Mouse (Mus musculus) CD8-positive naive resting alpha-beta T cell, adult 2 months (primary cell): Measurements from ENCODE around the gene Cacnb3.

Experiments
- DNase-seq, 2 experiments: peaks; one replicate each; pipeline ENCODE4 v3.0.0; 2022; ENCODE audit warnings: low read depth in 2 of 2, low spot score in 2 of 2

Cacnb3 gene

GRCm38 (mm10) chr15:98609331-98610130 is 21.1 kb upstream of the Cacnb3 start, which contains the start of gene Adcy6:
Gene Adcy6, minus strand, starts transcription at chr15:98610076.
- peak; percentile 31 to 43 for DNase-seq

GRCm38 (mm10) chr15:98610131-98610633 is 20.5 kb upstream of the Cacnb3 start:
- no peak for DNase-seq

GRCm38 (mm10) chr15:98612229-98612628 is 18.4 kb upstream of the Cacnb3 start:
- DNase-seq = no peak

DNA sequence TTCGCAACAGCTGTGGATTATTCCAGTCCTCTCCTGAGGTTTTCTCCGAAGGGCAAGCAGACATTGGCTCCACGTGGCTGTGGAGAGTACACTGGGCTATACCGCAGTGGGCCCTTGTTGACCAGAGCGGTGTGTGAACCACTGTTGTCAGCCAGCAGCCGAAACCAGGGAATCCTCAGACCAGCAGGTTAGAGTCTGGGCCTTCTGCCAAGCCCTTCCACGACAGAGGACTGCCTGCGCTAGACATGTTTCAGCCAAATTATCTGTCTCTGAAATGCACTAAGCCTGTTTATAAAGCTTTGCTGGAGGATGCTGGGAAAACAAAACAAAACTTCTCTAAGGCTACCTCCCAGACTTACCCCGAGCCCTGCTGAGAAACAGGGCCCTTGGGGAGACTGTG is 16.1 kb upstream of the Cacnb3 start:
- no peak for DNase-seq

- DNase-seq = no peak
Measured at GRCm38 (mm10) chr15:98614971-98615370, 15.7 kb upstream of the Cacnb3 start.

GRCm38 (mm10) chr15:98615751-98616150 is 14.9 kb upstream of the Cacnb3 start:
- DNase-seq = no peak

GRCm38 (mm10) chr15:98616362-98617175 is 14.1 kb upstream of the Cacnb3 start:
- DNase-seq = no peak

GRCm38 (mm10) chr15:98617176-98617537 is 13.5 kb upstream of the Cacnb3 start:
- peak; percentile 56 to 64 for DNase-seq

DNA sequence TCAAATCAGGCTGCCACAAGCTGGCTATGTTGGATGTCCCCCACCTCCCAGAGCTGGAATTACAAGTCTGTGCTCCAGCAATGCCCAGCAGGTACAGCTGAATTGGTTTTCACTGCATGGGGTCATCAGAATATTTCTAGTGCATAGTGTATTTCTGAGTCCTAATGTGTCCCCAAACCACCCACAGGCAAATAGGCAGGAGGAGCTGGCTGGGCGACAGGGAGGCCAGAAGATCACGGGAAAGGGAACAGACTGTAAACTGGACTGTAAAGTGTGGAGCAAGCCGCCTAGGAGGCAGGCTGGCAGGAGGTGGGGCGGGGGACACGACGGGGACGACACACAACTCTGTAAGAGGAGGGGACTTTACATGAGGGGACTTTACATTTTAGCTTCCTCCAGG is 8.4 kb upstream of the Cacnb3 start:
- DNase-seq = no peak

DNA sequence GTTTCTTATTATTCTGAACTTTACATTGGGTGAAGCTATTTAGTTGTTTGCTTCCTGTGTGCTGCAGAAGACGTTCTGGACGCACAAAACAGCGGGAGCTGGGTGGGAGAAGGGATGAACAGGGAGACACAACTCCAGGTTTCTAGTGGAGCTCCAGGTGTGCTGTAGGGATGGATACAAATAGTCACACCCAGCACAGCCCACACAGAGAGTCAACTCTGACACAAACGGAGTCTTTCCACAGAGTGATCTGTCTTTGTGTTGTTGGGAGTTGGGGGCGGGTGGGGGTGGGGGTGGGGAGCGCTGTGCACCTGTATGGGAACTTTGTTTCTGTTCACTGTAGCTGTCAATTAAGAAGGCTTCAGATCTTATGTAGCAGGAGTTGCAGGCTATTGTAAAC is 7.9 kb upstream of the Cacnb3 start:
- no peak for DNase-seq

DNA sequence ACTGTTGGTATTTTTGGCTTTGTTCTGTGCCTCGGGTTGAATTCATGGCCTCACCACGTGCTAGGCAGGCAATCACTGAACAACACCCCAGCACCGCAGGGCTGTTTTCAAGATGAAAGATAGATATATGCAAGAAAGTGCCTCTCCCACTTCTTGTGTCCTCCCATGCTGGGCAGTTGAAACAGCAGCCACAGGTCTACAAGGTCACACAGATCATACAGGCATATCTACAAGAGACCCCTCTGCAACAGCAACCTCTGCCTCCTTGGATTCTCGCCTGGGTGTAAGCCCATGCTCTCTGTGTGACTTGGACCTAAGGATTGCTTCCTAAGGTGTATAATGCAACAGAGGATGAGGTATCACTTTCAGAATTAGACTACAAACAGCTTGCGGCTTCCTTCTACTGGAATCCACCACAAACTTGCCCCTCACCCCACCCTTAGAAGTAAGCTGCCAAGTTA is 7.2 kb upstream of the Cacnb3 start:
- peak in 1 of 2 experiments; percentile 46 for DNase-seq

- DNase-seq = no peak
Measured at GRCm38 (mm10) chr15:98626078-98626477, 4.6 kb upstream of the Cacnb3 start.

GRCm38 (mm10) chr15:98626487-98627212 is 4.0 kb upstream of the Cacnb3 start:
- no peak for DNase-seq

DNA sequence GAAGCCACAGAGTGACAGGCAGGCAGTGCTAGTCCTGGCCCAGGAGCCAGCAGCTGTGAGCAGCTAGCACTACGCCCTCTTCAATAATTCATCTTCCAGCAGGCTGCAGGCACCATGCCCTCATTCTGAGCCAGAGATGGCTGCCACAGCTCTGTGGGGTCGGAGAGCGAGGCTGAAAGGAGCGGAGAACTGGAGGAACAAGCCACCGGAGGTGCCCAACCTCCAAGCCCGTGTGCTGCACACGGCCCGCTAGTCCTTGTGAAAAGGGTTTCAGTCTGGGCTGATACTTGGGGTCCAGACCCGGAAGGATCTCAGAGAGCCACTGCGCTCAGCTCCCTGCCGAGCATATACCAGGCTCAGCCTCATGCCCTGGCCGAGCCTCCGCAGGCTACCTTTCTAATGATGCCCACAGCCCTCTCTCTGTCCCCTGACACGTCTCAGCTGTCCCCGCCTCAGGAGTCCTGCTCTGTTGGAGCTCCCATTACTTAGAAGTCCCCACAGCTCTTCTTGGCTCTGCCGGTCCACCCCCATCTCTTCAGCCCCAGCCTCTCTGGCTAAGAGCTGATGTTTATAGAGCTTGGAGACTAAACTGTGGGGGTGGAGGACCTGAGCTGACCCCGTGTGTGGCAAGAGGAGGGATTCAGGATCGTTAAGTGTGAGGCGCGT is 1.9 kb upstream of the Cacnb3 start:
- no peak for DNase-seq

DNA sequence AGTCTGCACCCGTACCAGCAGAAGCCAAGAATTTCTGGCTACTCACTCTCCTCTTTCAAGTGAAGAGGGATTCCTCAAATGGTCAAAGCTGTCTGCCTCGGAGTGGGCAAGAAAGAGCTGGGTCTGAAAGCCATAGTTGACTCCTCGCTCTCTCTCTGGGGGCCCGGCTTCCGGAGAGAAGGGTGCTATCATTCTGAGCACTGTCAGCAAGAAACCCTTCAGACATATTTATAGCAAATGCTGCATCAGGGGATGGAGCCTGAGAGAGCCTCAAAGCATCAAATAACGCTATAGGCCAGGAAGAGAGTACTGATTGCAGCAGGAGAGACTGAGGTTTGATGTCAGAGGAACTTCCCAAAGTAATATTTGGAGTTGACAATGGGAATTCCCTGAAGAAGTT is 1.2 kb upstream of the Cacnb3 start:
- no peak for DNase-seq

- DNase-seq = peak; percentile 77 to 82
Measured at GRCm38 (mm10) chr15:98631493-98631892, 853 bp downstream of the Cacnb3 start.

GRCm38 (mm10) chr15:98632107-98632744 is 1.6 kb downstream of the Cacnb3 start:
- DNase-seq = no peak

DNA sequence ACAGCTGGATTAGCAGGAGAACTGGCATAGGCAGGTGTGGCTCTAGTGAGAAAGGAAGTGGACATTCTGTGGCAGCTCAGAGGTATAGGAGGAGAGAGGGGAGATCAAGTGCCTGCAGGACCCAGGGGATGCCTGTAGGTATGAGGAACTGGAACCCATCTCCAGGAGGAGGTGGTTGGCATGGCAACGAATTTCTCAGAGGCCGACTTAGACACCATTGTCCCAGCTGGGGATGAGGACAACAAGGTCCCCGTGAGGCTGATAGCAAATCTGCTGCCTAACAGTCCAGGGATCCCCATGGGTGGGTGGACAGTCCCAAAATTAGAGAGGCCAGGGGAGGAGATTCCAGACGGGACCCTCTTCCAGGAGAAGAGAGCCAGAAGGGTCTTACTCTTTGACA is 2.3 kb downstream of the Cacnb3 start:
- no peak for DNase-seq

GRCm38 (mm10) chr15:98633822-98634470 is 3.3 kb downstream of the Cacnb3 start:
- no peak for DNase-seq
